Mouse (Mus musculus): ENCODE data around the gene Gm21970.
A peak's percentile ranks its signal among the peaks of the same experiment; 100 is the strongest.

Gm21970 gene

GRCm38 (mm10) chr16:91401569-91402165 lies 10.1 kb downstream of the Gm21970 start:
- DNase-seq (ENCODE audit: low read depth): no peak

GRCm38 (mm10) chr16:91403784-91404183 lies 12.3 kb downstream of the Gm21970 start:
- DNase-seq (ENCODE audit: low read depth): no peak

GRCm38 (mm10) chr16:91404187-91404586 lies 12.7 kb downstream of the Gm21970 start:
- DNase-seq (ENCODE audit: low read depth): no peak

GRCm38 (mm10) chr16:91404828-91405577 lies 13.5 kb downstream of the Gm21970 start:
- DNase-seq (ENCODE audit: low read depth): no peak

GRCm38 (mm10) chr16:91405640-91406584 lies 14.4 kb downstream of the Gm21970 start, which contains the start of gene Il10rb:
Il10rb (plus strand) TSS chr16:91406164.
- DNase-seq (ENCODE audit: low read depth): peak; percentile 75

- DNase-seq (ENCODE audit: low read depth): peak; percentile 50
Measured at GRCm38 (mm10) chr16:91406585-91407220, 15.2 kb downstream of the Gm21970 start.

GRCm38 (mm10) chr16:91413102-91413844 lies 21.8 kb downstream of the Gm21970 start:
- DNase-seq (ENCODE audit: low read depth): peak; percentile 65

- no peak for DNase-seq (ENCODE audit: low read depth)
Measured at GRCm38 (mm10) chr16:91415391-91416189, 24.1 kb downstream of the Gm21970 start.

- DNase-seq (ENCODE audit: low read depth): no peak
Measured at GRCm38 (mm10) chr16:91416357-91416756, 24.8 kb downstream of the Gm21970 start.

GRCm38 (mm10) chr16:91416938-91417337 lies 25.4 kb downstream of the Gm21970 start:
- no peak for DNase-seq (ENCODE audit: low read depth)

- no peak for DNase-seq (ENCODE audit: low read depth)
Measured at GRCm38 (mm10) chr16:91418531-91418930, 27.0 kb downstream of the Gm21970 start.

- DNase-seq (ENCODE audit: low read depth): no peak
Measured at GRCm38 (mm10) chr16:91425816-91426215, 34.3 kb downstream of the Gm21970 start.

GRCm38 (mm10) chr16:91426586-91426985 lies 35.1 kb downstream of the Gm21970 start:
- DNase-seq (ENCODE audit: low read depth): no peak

GRCm38 (mm10) chr16:91427461-91427860 lies 35.9 kb downstream of the Gm21970 start:
- DNase-seq (ENCODE audit: low read depth): no peak

- no peak for DNase-seq (ENCODE audit: low read depth)
Measured at GRCm38 (mm10) chr16:91428259-91428865, 36.8 kb downstream of the Gm21970 start.

- no peak for DNase-seq (ENCODE audit: low read depth)
Measured at GRCm38 (mm10) chr16:91432720-91433328, 41.3 kb downstream of the Gm21970 start.

GRCm38 (mm10) chr16:91433329-91433933 lies 41.9 kb downstream of the Gm21970 start:
- peak; percentile 64 for DNase-seq (ENCODE audit: low read depth)

GRCm38 (mm10) chr16:91434119-91434518 lies 42.6 kb downstream of the Gm21970 start:
- no peak for DNase-seq (ENCODE audit: low read depth)

GRCm38 (mm10) chr16:91438081-91438480 lies 46.6 kb downstream of the Gm21970 start:
- no peak for DNase-seq (ENCODE audit: low read depth)

Measured in naive thymus-derived CD4-positive, alpha-beta T cell, adult 2 months (primary cell).